Mouse (Mus musculus) bone marrow, adult 2 months (tissue): Measurements from ENCODE around the gene Ucp1.
"Not testable (repeated sequence)": the region's sequence is repeated elsewhere in the genome, so short reads cannot be mapped to it uniquely, and the experiment has no call there.

Experiments used
- CTCF ChIP-seq: fragments of 200-500 bp; IDR thresholded peaks from 2 replicates; pipeline ENCODE4 v1.5.1; 2011; ENCODE audit warnings: low read length, control low read depth; ENCODE audit not compliant: control insufficient read depth, insufficient read depth
- POLR2A ChIP-seq: fragments of 200-500 bp; IDR thresholded peaks from 2 replicates; pipeline ENCODE4 v1.6.1; 2011; ENCODE audit warnings: low read depth, mild to moderate bottlenecking, control low read depth, low read length, borderline replicate concordance; ENCODE audit not compliant: control insufficient read depth

DNA sequence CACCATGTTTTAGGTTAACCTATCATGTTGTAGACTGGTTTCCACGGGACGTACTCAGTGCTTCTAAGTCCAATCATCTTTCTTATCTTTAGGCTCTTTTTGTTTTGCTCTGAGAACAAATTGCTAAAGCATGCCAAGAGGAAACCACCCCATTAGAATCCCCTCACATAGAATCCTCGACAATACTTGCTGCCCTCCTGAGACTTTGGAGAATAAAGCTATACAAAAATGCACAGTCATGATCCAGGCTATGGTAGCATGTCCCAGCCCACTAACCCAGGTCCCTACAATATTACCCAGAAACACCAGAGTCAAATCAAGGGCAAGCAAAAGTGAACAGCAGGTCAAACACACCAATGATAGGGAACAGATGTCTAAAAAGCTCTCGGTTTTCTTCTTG is 24.9 kb downstream of the Ucp1 start:
- TF ChIP-seq POLR2A, CTCF: not testable (repeated sequence)
